Mouse (Mus musculus) E14TG2a.4 (cell line): Measurements from ENCODE around the gene Ndufaf8.

Experiments used
- CTCF ChIP-seq: conservative IDR thresholded peaks from 2 replicates; pipeline ENCODE4 v1.5.1; 2014; ENCODE audit warnings: low read length
- NANOG ChIP-seq: IDR thresholded peaks from 2 replicates; pipeline ENCODE4 v1.6.1; 2014; ENCODE audit warnings: borderline replicate concordance, low read length, mixed read lengths

- TF ChIP-seq CTCF (no peak), NANOG (no peak)
Observed at GRCm38 (mm10) chr11:120080282-120080681, 18.4 kb upstream of the Ndufaf8 start.
